Mouse (Mus musculus) c-Kit-positive CD71-positive TER-119-negative erythroid progenitor cells, embryonic 14.5 days (primary cell): ENCODE measurements around the gene Relb.

Source experiments
- DNase-seq: peaks from one replicate; pipeline ENCODE4 v3.0.0-alpha.2; 2013; ENCODE audit warnings: low read depth

Gene Relb

DNA sequence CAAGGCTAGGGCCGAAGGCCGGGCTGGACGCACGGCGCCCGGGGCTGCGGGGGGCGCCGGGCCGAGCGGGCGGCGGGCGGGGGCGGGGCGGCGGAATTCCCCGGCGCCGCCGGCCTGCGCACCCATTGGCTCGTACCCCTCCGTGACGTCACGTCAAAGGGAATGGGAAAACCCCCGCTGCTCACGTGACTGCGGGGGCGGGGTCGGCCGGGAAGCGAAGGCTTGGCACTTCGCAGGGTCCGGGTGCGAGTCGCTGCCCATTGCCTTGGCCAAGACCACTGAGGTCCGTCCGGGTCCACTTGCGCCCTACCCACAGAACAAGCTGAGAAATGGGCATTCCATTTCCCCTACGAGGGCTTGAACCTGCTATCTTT lies at the start of gene Relb:
Gene Relb, minus strand, starts transcription at position 78 of the 374 bp plus-strand sequence.
- DNase-seq, result peak; percentile 83

DNA sequence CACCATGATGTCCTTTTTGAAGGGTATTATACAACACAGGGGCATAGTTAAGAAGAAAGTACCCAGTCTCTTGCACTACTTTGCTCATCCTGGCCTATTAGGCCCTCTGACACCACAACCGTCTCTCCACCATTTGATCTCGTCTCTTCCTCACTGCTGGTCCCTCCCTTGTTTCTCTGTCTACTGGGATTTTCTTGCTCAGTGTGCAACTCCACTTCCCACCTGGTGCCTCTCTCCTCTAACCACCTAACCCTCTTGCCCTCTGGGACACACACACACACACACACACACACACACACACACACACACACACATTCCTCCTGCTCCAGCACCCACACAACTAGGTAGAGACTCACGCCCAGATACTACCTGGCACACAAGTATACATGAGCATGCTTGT lies 49.7 kb upstream of the Relb start:
- DNase-seq, result no peak

DNA sequence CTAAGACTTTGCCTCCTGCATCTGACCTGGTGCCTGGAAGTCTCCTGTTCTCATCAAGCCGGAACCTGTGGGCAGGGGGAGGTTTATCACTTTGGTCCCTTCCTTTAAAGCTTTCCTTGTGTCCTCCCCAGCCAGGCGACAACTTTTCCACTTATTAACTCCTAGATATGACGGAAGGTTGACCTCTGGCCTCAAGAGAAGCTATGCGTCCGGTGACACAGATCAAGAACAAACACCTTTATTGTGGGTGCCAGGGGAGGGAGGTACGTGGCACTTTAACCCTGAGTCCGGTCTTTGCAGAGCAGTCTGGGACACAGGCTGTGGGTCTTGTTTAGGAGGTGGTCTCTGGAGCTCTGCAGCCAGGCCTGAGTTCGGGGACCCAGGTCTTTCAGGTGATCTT lies 48.6 kb upstream of the Relb start, which contains the start of gene Apoc2:
Gene Apoc2, minus strand, starts transcription at position 70 of the 400 bp plus-strand sequence.
- DNase-seq, result no peak

DNA sequence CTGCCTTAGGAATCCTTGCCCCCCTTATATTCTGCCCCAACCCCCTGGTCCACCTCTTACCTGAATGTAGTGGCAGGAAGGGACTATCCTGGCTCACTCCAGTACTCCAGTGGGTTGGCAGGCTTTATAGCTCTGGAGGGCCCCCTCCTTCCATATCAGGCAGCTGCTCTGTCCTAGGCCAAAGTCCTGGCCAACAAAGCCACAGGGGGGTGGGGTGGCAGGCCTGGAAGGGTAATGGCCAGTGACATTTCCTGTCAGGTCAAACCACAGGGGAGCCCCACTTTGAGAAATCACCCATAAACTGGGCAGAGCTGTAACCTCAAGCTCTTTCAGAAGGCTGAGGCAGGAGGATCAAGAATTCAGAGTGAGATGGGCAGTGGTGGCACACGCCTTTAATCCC lies 47.4 kb upstream of the Relb start:
- DNase-seq, result no peak

DNA sequence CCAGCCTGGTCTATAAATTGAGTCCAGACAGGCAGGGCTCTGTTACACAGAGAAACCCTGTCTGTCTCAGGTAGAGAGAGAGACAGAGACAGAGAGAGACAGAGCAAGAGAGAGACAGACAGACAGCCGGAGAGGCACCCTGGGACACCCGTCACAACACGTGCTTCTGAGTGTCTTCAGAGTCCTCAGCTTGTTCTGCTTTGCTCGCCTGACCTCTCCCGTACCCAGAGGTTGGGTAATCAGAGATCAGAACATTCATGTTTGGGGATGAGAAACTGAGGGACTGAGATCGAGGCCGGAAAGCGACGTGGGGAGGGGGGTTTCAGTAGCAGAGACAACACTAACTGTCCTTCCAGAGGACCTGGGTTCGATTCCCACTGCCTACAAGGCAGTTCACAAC lies 46.6 kb upstream of the Relb start:
- no peak for DNase-seq

DNA sequence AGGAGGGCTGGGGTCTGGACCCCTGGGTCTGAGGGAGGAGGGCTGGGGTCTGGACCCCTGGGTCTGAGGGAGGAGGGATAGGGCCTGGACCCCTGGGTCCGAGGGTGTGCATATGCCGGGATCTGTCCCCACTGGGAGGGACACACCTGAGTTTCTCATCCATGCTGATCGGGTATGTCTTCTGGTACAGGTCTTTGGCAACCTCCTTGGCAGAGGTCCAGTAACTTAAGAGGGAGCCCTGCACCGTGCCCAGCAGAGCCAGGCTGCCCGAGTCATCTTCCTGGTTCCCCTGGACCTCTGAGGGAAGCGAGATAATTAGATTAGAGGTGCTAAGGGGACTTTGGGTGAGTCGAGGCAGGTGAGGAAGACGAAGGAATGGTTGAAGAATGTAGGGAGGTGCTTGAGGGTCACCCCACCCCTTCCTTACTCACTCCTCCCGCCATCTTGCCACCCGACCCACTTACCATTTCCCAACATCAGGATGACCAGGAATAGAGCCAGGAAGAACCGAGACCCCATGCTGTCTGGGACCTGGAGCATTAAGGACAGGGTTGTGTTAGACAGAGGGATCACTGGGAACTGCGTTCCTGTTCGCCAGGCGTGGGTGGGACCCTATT lies 44.0 kb upstream of the Relb start:
- no peak for DNase-seq

DNA sequence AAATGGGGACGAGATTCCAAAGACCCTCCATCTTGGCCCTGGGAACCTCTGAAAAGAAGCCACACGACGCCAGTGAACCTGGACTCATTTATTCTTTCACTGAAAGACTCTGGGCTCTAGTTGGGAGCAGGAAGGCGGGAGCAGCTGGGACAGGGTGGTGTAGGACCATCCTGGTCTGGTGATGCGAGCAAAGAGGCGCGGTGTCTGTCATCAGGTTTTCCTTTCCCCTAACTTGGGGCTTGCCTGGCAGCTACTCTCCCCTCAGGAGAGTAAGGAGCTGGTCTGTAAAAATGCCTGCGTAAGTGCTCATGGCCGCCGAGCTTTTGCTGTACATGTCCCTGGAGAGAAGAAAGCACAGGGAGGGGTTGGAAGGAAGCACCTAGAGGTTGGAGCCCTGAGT lies 42.3 kb upstream of the Relb start:
- DNase-seq, result no peak

DNA sequence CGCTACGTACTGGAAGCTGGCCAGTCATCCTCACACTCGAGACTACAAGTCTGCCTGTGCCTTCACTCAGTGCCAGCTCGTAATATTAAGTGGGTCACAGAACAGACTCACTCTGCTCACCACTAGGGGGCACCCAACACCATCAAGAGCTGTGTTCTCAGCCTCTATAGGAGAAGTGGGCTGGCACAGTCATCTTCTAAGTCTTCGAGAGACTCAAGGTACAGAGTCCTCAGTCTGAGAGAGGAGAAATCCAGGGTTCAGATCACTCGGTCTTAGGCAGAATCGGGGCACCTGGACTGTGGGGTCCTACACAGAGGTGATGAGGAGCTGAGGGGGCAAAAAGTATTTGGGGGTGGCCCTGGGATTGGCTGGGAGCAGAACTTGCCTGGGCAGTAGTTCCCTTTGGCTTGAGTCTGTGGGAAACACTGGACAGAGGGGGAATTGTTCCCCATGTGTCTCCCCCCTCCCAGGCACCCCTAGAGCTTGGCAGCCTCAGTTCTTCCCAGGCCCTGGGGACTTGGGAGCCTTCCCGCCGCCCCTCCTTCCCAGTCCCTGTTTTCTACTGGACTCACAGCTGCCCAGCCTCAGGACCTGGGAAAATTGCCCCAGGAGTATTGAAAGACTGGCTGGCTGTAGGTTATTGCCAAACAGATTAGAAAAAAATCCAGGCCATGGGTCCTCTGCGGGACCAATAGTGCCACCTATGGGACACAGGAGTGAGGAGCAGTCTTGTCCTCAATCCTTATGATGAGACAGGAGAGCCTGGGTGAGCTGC lies 39.9 kb upstream of the Relb start:
- peak; percentile 93 for DNase-seq

DNA sequence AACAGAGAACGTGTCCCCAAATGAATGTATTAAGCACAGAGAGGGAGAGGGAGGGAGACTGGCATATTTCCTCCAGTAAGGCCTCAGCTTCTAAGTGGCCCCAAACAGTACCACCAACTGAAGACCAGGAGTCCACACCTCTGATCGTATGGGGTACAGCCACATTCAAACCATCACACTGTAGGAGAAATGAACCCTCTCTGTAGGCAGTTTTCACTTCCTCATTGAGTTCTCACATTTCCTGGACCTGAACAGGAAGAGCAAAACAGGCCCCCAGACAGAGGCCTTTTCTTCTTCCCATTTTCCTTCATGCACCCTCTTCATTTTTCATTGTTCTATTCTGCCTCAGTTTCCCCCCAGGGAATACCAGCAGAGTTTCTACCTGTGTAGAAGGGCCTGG lies 38.2 kb upstream of the Relb start:
- no peak for DNase-seq

DNA sequence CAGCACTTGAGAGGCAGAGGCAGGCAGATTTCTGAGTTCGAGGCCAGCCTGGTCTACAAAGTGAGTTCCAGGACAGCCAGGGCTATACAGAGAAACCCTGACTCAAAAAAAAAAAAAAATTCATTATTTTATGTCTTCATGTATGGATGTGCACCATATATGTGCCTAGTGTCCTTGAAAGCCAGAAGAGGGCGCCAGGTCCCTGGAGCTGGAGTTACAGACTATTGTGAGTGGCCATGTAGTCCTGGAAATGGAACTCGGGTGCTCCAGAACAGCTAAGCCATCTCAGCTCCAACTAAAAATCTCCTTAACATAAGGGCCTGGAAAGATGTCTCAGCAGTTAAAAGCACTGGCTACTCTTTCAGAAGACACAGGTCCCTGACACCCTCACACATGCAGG lies 37.5 kb upstream of the Relb start:
- DNase-seq, result no peak

DNA sequence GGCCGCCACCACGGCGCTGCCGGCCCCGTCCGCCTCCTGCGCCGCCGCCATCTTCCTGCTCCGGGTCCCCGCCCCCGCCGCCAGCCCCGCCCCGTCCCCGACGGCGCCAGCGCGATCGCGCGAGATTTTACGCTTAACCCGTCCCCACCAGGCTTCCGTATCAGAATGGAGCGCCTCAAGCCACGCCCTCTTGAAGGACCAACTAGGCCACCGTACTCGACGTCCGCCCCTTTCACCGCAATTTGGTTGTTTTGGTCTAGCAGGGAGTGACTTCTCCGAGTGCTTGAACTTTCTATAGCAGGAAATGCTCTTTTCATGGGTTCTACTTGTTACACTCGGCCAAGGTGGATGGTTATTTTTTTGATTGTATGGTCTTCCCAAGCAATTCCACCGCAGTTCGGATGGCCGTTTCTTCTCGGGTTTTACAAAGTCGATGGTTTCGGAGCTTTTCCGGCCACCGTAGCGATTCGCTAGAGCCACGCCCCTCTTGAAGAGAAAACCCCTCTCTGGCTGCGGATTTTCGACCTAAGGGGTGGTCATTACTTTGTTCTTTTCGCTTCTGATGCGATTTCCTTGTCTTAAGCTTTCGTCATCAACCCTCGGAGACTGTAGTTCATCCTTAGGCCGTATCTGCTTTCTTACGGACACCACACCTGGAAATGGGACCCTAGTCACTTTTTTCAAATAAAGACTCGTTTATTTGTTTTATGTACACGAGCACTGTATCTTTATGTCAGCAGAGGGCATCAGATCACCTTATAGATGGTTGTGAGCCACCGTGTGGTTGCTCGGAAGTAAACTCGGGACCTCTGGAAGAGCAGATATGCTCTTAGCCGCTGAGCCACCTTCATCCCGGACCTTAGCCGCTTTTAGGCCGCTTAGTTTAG lies 36.0 kb upstream of the Relb start, which contains the start of gene Clptm1:
Gene Clptm1, minus strand, starts transcription at position 79 of the 887 bp plus-strand sequence.
- DNase-seq, result peak; percentile 96

DNA sequence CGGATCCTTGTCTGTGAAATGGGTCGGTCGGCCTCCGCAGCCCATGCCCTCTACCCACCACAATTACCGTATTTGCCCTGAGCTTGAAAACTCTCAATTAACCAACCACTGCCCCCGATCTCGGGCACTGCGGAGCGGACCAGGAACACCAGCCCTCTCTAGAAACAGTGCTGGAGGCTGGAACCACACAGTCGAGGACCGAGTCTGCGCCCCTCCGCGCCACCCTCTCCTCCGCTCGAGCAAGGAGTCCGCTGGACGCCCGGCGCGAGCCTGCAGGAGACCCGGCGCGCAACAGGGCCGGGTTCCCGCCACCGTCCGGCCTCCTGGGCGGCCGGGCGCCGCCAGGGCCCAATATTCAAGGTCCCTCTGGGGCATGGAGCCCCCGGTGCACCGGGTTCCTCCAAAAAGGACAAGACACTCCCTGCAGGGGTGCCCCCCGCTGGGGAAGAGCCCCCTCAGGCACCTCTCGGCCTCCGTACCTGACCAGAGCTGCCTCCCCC lies 35.3 kb upstream of the Relb start:
- DNase-seq, result no peak

DNA sequence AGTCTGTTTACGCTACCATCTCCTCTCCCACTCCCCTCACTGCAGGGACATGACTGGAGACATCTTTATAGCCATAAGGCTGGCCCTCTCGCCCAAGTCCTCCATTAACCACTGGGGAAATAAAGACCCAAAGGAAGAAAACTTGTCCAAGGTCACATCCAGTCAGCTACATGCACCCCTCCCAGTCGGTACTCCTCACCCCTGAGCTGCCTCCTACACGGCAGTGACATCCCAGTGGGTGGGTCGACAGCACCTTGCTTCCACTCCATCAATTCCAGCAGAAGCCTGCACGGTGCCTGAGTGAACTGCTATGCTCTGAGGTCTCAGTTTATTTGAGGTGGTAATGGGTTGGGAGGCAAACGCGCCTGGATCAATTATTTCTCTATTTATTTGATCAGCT lies 34.7 kb upstream of the Relb start:
- DNase-seq, result no peak

DNA sequence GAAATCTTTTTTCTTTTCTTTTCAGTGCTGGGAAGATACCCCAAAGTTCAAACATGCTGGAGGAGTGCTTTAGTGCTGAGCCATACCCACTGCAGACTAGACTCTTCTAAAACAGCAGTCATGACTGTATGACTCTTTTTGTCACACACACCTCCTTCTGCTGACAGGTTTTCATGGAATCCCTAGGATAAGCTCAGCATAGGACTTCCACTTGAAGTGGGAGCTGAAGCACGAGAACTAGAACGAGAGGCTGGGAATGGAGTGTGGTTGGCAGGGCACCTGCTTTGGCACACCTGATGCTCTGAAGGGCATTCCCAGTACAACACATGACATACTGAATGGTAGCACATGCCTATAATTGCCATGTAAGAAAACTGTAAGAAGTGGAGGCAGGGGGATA lies 23.4 kb upstream of the Relb start:
- DNase-seq, result no peak

DNA sequence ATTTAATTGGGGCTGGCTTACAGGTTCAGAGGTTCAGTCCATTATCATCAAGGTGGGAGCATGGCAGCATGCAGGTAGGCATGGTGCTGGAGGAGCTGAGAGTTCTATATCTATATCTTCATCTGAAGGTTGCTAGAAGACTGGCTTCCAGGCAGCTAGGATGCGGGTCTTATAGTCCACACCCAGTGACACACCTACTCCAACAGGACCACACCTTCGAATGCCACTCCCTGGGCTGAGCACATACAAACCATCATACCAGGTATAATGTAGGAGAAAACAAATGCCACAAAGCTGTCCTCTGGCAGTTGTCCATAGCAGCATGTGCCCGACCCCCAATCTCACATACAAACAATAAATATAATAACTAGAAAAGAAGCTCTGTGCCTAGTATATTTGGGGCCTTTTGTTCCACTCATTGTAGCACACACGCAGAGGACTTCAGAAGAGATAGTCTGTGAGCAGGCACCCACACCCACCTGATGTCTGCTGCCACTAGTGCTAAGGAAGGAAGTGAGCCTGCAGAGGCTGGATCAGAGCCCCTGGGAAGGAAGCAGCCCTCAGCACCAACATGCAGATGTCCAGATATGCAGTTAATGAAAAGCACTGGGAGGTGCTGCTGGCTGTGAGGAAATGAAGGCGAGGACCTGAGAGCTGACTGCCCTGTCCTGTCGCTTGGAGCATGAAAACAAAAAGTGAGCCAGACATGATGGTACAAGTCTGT lies 22.0 kb upstream of the Relb start:
- no peak for DNase-seq

DNA sequence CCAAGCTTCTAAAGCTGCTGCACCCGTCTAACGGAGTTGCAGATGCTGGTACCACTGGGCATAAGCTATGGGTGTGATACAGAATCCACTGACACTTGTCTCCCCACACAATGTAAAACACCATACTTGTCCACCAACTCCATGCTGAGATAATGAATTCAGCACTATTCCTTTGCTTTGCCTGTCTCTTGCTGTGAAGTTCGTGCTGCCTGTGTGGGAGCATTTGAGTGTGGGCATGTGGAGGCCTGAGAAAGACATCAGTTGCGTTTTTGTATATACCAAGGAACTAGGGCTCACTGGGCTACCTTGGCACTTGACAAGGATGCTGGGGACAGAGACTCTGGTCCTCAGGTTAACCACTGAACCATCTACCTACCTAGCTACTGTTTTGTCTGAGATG lies 12.0 kb upstream of the Relb start:
- no peak for DNase-seq

DNA sequence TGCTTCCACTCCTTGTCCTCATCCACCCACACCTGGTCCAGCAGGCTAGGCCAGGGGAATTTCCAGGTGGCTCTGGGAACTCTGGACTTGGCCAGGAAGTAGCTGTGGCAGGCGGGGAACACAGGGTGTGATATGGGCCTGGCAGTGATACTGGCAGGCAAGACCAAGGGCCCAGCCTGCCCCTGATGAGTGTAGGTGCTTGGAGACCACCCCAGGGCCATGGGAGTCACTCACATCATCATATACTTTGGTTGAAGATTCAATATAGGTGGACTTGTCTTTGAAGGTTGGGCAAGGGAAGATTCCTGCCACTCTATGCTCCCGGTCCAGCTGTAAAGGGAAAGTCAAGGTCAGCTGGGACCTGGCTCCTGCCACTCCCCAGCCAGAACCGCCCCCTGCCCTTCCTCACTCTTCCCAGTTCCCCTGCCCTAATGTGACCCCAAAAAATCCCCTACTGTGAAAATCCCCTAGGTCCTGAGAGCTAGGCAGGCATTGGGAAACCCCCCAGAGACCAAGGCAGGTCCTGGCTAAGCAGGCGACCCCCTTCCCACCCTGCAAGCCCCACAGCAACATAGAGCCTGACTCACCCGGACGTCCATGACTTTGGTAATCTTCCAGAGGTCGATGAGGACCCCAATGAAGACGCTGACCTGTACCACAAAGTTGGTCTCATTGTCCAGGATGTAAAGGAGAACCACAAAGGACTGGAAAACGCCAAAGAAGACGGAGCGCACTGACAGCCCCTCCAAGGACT lies 6.0 kb upstream of the Relb start:
- no peak for DNase-seq

DNA sequence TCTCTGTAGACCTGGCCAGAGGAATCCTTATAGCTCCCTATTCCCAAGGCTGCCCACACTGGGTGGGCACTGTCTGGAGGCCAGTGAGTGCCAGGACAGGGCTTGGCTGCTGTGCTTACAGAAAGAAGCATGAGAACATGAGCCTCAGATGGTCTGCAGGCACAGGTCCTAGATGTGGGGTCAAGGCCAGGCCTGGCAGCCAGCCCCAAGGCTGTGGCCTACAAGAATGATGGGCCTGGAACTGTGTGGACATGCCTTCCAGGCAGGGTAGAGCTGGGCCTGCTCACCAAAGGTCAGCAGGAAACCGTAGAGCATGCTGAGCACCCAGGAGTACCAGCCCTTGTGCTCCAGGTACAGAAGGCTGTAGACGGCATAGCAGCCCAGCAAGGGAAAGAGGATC lies 5.4 kb upstream of the Relb start:
- no peak for DNase-seq

DNA sequence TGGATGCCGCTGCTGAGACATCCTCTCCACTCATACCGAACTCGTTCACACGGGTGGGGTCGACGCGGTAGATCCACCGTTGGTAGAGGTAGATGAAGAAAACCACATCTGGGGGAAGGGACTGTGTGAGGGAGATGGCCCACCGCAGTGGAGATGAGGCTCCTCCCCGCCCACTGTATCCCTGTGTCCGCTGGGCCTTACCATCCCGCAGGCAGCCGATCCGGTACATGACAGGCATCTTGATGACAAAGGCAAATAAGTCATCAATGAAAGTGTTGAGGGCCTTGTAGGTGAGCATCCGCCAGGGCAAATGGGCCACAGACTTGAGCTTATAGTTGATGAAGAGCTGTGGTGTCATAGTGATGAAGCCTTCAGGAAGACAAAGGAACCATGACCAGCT lies 4.6 kb upstream of the Relb start:
- no peak for DNase-seq

DNA sequence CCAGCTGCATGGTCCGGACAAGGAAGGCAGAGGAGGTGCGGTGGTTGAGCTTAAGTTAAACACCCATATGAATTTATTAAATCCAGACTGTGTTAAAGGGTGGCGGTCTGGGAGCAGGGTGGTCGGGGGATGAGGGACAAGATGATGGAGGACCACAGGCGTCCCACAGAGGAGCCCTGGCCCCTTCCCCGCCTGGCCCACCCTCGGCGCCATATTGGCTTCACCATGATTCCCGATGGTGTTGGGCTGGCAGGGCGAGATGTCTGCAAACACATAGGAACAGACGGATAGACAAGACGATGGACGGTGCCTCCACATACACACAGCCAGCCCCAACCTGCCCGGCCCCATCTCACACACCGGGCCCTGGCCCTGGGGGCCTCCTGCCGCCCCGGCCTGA lies 4.0 kb upstream of the Relb start:
- no peak for DNase-seq

DNA sequence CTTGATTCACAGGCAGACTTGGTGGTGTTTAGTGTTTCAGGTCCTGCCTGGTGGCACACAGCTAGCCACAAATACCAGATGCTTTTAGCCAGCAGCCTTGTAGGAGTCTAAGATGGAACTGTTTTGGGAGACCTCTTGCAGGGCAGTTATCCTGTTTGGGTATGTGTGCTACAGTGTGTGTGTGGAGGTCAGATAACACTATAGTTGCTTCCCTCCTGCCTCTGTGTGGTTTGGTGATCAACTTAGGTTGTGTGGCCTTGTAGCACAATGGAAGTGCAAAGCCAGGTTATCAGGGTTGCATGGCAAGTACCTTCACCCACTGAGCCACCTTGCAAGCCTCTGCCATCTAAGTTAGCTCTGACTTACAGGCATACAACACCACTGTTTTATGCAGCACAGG lies 3.5 kb upstream of the Relb start:
- peak; percentile 58 for DNase-seq
